Mouse (Mus musculus): ENCODE measurements at regions not wholly inside any gene's neighbourhood (a gene's known extent, or its start where the extent isn't known, plus 50 kb on each side); places are given as distances from the start of the nearest gene placed in this dataset.

DNA sequence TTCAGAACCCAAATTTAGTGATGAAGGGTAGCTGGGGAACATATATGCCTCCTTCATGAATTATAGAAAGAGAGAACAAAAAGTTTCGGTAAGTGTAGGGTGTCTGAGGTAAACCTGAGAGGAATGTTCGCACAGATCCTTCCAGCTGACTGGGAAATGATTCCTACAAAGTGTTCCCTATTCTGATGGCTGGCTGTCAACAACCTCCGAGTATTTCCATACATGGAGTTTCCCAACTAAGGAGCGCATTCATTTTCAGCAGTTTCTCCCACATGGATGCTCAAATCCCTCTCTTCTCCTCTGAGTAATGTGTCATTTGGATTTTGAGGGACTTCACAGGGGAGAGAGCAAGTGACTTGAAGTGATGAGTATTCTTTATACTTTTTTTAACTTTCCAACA is 413.9 kb upstream of the Atp2b1 start:
- H3K36me3 ChIP-seq (ENCODE audit: control insufficient read depth, insufficient read depth), result no peaks in the 10 kb centered on the region
- H3K4me3 ChIP-seq (ENCODE audit: insufficient read depth, poor library complexity, severe bottlenecking), result no peak overlapping the region
- H3ac ChIP-seq (ENCODE audit: control insufficient read depth, insufficient read length, low read depth), result no peak overlapping the region
- no peaks in the 10 kb centered on the region for H3K27me3 ChIP-seq (ENCODE audit: control insufficient read depth, insufficient read depth, insufficient read length)
- no peaks in the 10 kb centered on the region for H3K79me2 ChIP-seq (ENCODE audit: control insufficient read depth, insufficient read depth)
- TF ChIP-seq CEBPB (IDR thresholded peaks at IDR 0.05; ENCODE audit: low read depth) (no peak), CTCF (IDR thresholded peaks at IDR 0.05; ENCODE audit: control insufficient read depth, insufficient read depth, insufficient read length) (no peak), USF1 (IDR thresholded peaks at IDR 0.05; ENCODE audit: low read depth) (no peak), FOSL1 (IDR thresholded peaks at IDR 0.05; ENCODE audit: insufficient read depth, low read length, poor library complexity, severe bottlenecking) (no peak), MYOD1 (IDR thresholded peaks at IDR 0.05; ENCODE audit: control insufficient read depth, insufficient read length, low read depth) (no peak), MAX (IDR thresholded peaks at IDR 0.05) (no peak), MYOG (IDR thresholded peaks at IDR 0.05; ENCODE audit: control insufficient read depth, extremely low read depth, insufficient read length) (no peak)
- H3K79me3 ChIP-seq (ENCODE audit: low read depth), result no peaks in the 10 kb centered on the region

DNA sequence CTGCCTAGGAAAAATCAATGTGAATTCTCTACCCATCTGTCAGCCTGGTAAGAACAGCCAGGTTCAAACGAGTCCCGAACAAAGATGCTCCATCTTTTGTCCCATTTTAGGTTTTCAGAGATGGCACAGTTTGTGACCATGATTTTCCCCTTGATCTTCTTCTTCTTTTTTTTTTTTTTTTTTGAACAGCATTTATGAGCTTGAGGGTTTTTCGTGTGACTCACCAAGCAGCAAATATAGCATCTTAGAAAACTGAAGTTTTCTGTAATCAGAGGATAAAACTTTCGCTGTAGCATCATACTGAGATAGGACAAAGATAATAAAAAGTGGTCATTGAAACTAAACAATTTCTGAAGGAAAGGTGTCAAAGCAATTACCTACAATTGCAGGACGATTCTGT is 412.6 kb upstream of the Atp2b1 start:
- TF ChIP-seq MAX (IDR thresholded peaks at IDR 0.05) (no peak), CTCF (IDR thresholded peaks at IDR 0.05; ENCODE audit: control insufficient read depth, insufficient read depth, insufficient read length) (no peak), FOSL1 (IDR thresholded peaks at IDR 0.05; ENCODE audit: insufficient read depth, low read length, poor library complexity, severe bottlenecking) (no peak), CEBPB (IDR thresholded peaks at IDR 0.05; ENCODE audit: low read depth) (no peak), USF1 (IDR thresholded peaks at IDR 0.05; ENCODE audit: low read depth) (no peak), MYOD1 (IDR thresholded peaks at IDR 0.05; ENCODE audit: control insufficient read depth, insufficient read length, low read depth) (no peak), MYOG (IDR thresholded peaks at IDR 0.05; ENCODE audit: control insufficient read depth, extremely low read depth, insufficient read length) (no peak)
- no peaks in the 10 kb centered on the region for H3K36me3 ChIP-seq (ENCODE audit: control insufficient read depth, insufficient read depth)
- H3K79me2 ChIP-seq (ENCODE audit: control insufficient read depth, insufficient read depth), result no peaks in the 10 kb centered on the region
- no peaks in the 10 kb centered on the region for H3K27me3 ChIP-seq (ENCODE audit: control insufficient read depth, insufficient read depth, insufficient read length)
- H3K4me3 ChIP-seq (ENCODE audit: insufficient read depth, poor library complexity, severe bottlenecking), result no peak overlapping the region
- no peaks in the 10 kb centered on the region for H3K79me3 ChIP-seq (ENCODE audit: low read depth)
- no peak overlapping the region for H3ac ChIP-seq (ENCODE audit: control insufficient read depth, insufficient read length, low read depth)

DNA sequence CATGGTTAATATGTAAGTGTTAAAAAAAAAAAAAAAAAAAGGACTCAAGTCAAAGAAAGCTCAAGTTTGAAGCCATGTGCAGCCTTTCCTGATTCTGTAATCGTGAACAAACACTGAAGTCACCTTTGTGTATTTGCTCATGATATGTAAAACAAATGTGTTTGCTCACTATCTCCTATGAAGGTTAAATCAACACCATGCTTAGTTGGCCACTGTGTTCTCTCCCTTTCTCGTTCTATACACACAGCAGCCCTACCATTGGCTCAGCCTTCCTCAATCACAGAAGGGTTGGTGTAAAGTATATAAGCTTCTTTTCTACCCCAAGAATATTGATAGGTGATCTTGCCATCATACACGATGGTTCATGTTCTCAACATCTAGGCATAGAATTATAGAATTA is 409.7 kb upstream of the Atp2b1 start:
- H3ac ChIP-seq (ENCODE audit: control insufficient read depth, insufficient read length, low read depth), result no peak overlapping the region
- no peaks in the 10 kb centered on the region for H3K27me3 ChIP-seq (ENCODE audit: control insufficient read depth, insufficient read depth, insufficient read length)
- H3K4me3 ChIP-seq (ENCODE audit: insufficient read depth, poor library complexity, severe bottlenecking), result no peak overlapping the region
- H3K79me2 ChIP-seq (ENCODE audit: control insufficient read depth, insufficient read depth), result no peaks in the 10 kb centered on the region
- no peaks in the 10 kb centered on the region for H3K79me3 ChIP-seq (ENCODE audit: low read depth)
- TF ChIP-seq MAX (IDR thresholded peaks at IDR 0.05) (no peak), MYOG (IDR thresholded peaks at IDR 0.05; ENCODE audit: control insufficient read depth, extremely low read depth, insufficient read length) (no peak), CEBPB (IDR thresholded peaks at IDR 0.05; ENCODE audit: low read depth) (no peak), MYOD1 (IDR thresholded peaks at IDR 0.05; ENCODE audit: control insufficient read depth, insufficient read length, low read depth) (no peak), CTCF (IDR thresholded peaks at IDR 0.05; ENCODE audit: control insufficient read depth, insufficient read depth, insufficient read length) (no peak), USF1 (IDR thresholded peaks at IDR 0.05; ENCODE audit: low read depth) (no peak), FOSL1 (IDR thresholded peaks at IDR 0.05; ENCODE audit: insufficient read depth, low read length, poor library complexity, severe bottlenecking) (no peak)
- H3K36me3 ChIP-seq (ENCODE audit: control insufficient read depth, insufficient read depth), result no peaks in the 10 kb centered on the region

DNA sequence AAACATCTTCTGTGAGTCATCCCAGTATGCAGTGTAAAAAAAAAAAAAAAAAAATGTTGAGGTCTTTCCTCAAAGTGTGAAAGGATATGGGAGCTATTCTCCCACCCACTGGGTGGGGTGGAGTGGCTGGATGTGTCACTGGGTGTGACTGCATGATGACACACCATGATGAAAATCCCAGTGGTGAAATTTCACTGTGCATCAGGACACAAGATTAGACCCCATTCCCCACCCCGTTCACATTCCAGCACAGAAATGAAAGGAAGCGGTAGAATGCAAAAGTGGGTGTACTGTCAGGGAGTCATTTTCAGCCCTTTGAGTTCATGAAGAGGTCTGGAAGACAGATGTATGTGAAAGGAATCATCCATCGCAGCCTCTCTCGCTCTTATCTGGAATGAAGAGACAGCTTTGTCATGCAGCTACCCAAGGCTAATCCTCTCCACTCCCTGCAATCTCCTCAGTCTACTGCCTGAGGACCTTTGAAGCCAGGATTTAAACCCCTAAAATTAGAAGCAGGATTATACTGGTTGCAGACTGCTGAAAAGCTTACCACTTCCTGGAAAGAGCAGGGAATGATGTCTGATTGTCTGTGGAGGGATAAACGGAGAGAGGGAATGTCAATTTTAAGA is 405.6 kb upstream of the Atp2b1 start:
- H3K79me3 ChIP-seq (ENCODE audit: low read depth), result no peaks in the 10 kb centered on the region
- TF ChIP-seq MAX (IDR thresholded peaks at IDR 0.05) (peak; percentile 50), CEBPB (IDR thresholded peaks at IDR 0.05; ENCODE audit: low read depth) (peak; percentile 83), CTCF (IDR thresholded peaks at IDR 0.05; ENCODE audit: control insufficient read depth, insufficient read depth, insufficient read length) (no peak), FOSL1 (IDR thresholded peaks at IDR 0.05; ENCODE audit: insufficient read depth, low read length, poor library complexity, severe bottlenecking) (peak; percentile 98), MYOG (IDR thresholded peaks at IDR 0.05; ENCODE audit: control insufficient read depth, extremely low read depth, insufficient read length) (no peak), USF1 (IDR thresholded peaks at IDR 0.05; ENCODE audit: low read depth) (no peak), MYOD1 (IDR thresholded peaks at IDR 0.05; ENCODE audit: control insufficient read depth, insufficient read length, low read depth) (peak; percentile 43)
- no peak overlapping the region for H3K4me3 ChIP-seq (ENCODE audit: insufficient read depth, poor library complexity, severe bottlenecking)
- no peaks in the 10 kb centered on the region for H3K36me3 ChIP-seq (ENCODE audit: control insufficient read depth, insufficient read depth)
- H3K79me2 ChIP-seq (ENCODE audit: control insufficient read depth, insufficient read depth), result no peaks in the 10 kb centered on the region
- H3ac ChIP-seq (ENCODE audit: control insufficient read depth, insufficient read length, low read depth), result no peak overlapping the region
- H3K27me3 ChIP-seq (ENCODE audit: control insufficient read depth, insufficient read depth, insufficient read length), result no peaks in the 10 kb centered on the region

DNA sequence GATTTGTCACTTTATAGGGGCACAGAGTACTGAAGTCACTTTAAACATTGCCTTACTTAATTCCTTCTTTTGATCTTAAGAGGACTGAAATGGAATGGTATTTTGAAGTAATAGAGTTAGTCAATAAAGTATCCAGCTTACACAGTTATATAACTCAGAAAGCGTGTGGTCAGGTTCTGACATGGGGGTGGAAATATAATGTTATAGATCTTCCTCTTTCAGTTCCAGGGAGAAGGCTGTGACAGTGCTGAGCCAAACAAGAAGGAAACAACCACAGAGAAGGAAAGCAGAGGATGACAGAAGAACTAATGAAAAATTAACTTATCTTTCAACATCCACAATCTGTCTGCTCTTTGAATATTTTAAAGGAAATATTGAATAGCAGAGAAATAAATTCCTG is 399.4 kb upstream of the Atp2b1 start:
- no peaks in the 10 kb centered on the region for H3K79me2 ChIP-seq (ENCODE audit: control insufficient read depth, insufficient read depth)
- no peak overlapping the region for H3K4me3 ChIP-seq (ENCODE audit: insufficient read depth, poor library complexity, severe bottlenecking)
- H3ac ChIP-seq (ENCODE audit: control insufficient read depth, insufficient read length, low read depth), result no peak overlapping the region
- no peaks in the 10 kb centered on the region for H3K79me3 ChIP-seq (ENCODE audit: low read depth)
- no peak for TF ChIP-seq CEBPB (IDR thresholded peaks at IDR 0.05; ENCODE audit: low read depth)
- no peak for TF ChIP-seq MYOG (IDR thresholded peaks at IDR 0.05; ENCODE audit: control insufficient read depth, extremely low read depth, insufficient read length)
- no peak for TF ChIP-seq MAX (IDR thresholded peaks at IDR 0.05)
- no peak for TF ChIP-seq USF1 (IDR thresholded peaks at IDR 0.05; ENCODE audit: low read depth)
- no peak for TF ChIP-seq FOSL1 (IDR thresholded peaks at IDR 0.05; ENCODE audit: insufficient read depth, low read length, poor library complexity, severe bottlenecking)
- TF ChIP-seq CTCF (IDR thresholded peaks at IDR 0.05; ENCODE audit: control insufficient read depth, insufficient read depth, insufficient read length), result no peak
- no peak for TF ChIP-seq MYOD1 (IDR thresholded peaks at IDR 0.05; ENCODE audit: control insufficient read depth, insufficient read length, low read depth)
- H3K36me3 ChIP-seq (ENCODE audit: control insufficient read depth, insufficient read depth), result no peaks in the 10 kb centered on the region
- H3K27me3 ChIP-seq (ENCODE audit: control insufficient read depth, insufficient read depth, insufficient read length), result no peaks in the 10 kb centered on the region

All from C2C12 (cell line).